Mouse (Mus musculus): ENCODE results near the gene Leprot. TPM values are rescaled to one million over a fixed set of nuclear protein-coding genes. Genes with fewer than 3 reads are reported as not detected.

Gene Leprot
- polyA plus RNA-seq (2017; shearing (Covaris generic)) = 100 to 1,000 TPM in 1 of 2 experiments, 10 to 100 TPM in 1; 84.8 to 110 TPM

DNA sequence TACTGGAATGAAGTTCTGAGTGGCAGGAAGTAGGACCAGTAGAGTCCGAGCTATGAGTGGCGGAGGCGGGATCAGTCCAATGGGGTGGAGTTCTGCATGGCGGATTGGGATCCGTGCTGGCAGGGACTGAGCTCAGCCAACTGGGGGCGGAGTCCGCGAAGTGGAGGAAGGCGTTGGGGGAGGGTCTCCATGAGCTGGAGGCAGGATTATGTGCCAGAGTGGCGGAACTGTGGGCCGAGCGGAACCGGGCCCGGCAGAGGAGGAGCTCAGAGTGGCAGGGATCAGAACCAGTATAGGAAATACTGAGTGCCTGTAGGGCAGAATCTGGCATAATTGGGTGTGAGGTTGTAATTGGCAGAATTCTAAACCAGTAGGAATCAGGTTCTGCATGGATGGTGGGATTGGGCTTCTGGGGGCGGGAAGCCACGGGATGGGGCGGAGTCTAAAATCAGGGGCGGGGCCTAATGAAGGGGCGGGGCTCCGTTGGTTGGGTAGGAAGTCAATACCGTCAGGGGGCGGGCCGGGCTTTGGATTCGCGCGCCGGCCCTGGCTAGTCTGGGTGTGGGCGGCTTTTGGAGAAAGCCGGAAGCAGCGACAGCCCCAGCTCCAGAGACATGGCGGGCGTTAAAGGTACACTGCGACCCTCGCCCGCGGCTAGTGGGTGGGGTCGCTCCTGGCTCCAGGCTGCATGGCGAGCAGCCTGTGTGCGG lies at the start of gene Leprot:
Gene Leprot (plus strand): TSS at position 523 of the 710 bp plus-strand sequence.

Other genes with a start within 250 kb of the Leprot start
- gene Ak4, start 228.4 kb upstream of the Leprot start, polyA plus RNA-seq (2017; shearing (Covaris generic)) = under 1 TPM; 0.24 to 0.33 TPM
- gene Dnajc6, start 151.1 kb upstream of the Leprot start, polyA plus RNA-seq (2017; shearing (Covaris generic)) = under 1 TPM; 0.19 to 0.29 TPM
- gene Lepr, start 69.7 kb downstream of the Leprot start, polyA plus RNA-seq (2017; shearing (Covaris generic)) = 1 to 10 TPM in 1 of 2 experiments, under 1 TPM in 1; 0.14 to 1.0 TPM
- gene B020004J07Rik, start 196.3 kb downstream of the Leprot start, polyA plus RNA-seq (2017; shearing (Covaris generic)) = not detected
- gene C130073F10Rik, start 246.1 kb downstream of the Leprot start, polyA plus RNA-seq (2017; shearing (Covaris generic)) = not detected

Data from activated CD4-positive, CD25-positive, alpha-beta regulatory T cell (primary cell).